Mouse (Mus musculus): ENCODE measurements around the gene Grin2b. TPM values are rescaled to one million over a fixed set of nuclear protein-coding genes. Genes with fewer than 3 reads are reported as not detected.
A peak's percentile ranks its signal among the peaks of the same experiment; 100 is the strongest.
"Not testable (repeated sequence)": the region's sequence is repeated elsewhere in the genome, so short reads cannot be mapped to it uniquely, and the experiment has no call there.

Gene Grin2b
- total RNA-seq, 2 experiments from 2014 or later, result 228 TPM

DNA sequence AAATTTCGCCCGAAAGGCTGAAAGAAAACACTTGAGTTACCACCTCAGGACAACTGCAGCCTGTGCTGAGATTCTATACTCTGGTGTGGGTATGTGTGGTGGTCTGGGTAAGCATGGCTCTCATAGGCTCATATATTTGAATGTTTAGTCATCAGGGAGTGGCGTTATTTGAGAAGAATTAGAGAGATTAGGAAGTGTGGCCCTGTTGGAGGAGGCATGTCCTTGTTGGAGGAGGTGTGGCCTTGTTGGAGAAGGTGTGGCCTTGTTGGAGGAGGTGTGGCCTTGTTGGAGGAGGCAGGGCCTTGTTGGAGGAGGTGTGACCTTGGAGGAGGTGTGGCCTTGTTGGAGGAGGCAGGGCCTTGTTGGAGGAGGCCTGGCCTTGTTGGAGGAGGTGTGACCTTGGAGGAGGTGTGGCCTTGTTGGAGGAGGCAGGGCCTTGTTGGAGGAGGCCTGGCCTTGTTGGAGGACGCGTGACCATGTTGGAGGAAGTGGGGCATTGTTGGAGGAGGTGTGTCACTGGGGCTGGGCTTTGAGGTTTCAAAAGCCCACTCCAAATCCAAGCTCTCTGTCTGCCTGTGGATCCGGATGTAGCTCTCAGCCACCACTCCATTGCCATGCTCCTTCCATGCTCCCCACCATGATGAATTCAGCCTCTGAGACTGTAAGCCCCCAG, 466.3 kb downstream of the Grin2b start:
- not testable (repeated sequence) for DNase-seq (ENCODE audit: low spot score in 2 of 2)

DNA sequence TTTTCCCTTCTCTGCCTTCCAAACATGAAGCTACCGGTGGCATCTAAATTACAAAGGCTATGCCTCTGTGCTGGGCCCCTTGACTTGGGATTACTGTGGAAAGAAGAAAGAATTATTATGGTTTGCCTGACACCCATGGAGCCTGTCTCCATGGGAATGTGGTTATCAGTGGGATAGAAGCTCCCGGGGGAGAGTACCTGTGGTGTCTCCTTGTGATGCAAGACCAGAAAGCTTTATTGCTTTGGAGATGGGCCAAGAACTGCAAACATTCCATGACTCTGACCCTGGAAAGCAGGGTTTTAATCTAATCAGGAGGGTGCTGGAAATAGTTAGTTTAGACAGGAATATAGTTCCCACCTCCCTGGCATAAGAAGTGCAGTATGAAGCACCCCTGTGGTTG, 469.7 kb downstream of the Grin2b start:
- DNase-seq (ENCODE audit: low spot score in 2 of 2), result no peak

DNA sequence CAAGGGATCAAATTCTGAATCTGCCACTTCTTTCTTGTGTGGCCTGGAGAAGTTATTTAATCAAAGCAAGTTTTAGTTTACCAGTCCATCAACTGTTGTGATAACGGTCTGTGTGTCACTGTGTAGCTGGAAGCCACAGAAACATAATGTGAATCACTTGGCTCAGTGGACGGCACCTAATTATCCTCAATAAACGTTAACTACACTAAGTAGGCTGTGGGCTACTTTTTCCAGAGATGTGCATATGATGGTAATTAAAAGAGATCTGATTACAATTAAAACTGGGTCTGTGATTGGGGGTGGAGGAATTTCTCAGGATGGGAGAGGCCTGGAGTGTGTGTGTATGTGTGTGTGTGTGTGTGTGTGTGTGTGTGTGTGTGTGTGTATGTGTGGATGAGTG, 471.9 kb downstream of the Grin2b start:
- no peak for DNase-seq (ENCODE audit: low spot score in 2 of 2)

DNA sequence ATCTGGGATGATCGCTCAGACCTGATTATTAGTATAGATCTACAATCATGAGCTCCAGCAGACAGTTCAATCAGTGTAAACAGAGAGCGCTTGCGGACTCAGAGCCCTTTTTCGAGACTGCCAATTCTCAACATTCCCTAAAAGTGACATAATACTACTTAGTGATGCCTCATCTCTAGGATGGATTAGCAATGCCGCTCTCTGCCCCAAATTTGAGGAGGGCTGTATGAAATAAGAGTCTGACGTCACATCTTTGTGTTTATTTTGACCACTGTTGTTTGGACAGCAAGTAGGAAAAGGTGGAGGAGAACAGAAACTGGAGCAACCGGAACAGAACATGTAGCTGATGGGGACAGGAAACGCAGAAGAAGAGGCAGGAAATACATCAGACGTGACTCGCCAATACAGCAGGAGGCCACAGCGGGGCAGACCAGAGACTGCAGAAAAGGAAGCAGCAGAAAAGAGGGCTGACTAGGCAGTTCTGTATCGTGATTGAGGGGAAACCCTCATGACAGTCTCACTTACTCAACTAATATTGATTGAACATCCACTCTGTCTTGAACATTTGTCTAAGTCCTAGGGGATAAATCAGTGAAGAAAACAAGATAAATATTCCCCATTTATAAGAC, 472.5 kb downstream of the Grin2b start:
- DNase-seq (ENCODE audit: low spot score in 2 of 2), result no peak

DNA sequence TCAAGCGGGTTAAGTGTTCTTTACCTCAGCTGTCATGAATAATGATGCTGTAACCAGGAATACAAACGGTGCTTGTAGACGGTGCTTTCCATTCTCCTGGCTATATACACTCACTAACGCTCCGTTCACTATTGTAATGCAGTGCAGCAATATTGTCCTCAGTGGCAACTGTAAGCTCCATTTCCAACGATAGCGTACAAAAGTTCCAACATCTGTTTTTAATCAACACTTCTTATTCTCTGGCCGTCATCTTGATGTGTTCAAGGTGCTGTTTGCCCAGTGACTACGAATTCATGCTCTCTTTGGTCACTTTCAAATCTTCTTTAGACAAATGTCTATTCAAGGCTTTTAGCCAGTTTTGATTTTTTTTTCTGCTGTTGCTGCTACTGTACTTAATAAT, 480.8 kb downstream of the Grin2b start:
- no peak for DNase-seq (ENCODE audit: low spot score in 2 of 2)

DNA sequence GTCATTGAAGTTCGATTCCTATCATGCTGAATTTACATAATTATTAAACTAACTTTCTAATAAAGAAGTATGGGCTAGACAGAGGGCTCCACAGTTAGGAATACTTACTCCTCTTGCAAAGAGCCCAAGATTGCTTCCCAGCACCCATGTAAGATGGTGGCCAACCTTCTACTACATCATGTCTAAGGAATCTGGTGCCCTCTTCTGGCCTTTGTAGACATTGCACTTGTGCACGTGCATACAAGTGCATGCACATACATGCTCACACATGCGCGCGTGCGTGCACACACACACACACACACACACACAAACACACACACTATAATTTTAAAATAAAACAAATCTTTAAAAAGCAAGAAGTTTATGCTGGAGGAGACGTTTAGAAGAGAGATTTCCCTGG, 481.8 kb downstream of the Grin2b start:
- no peak for DNase-seq (ENCODE audit: low spot score in 2 of 2)

DNA sequence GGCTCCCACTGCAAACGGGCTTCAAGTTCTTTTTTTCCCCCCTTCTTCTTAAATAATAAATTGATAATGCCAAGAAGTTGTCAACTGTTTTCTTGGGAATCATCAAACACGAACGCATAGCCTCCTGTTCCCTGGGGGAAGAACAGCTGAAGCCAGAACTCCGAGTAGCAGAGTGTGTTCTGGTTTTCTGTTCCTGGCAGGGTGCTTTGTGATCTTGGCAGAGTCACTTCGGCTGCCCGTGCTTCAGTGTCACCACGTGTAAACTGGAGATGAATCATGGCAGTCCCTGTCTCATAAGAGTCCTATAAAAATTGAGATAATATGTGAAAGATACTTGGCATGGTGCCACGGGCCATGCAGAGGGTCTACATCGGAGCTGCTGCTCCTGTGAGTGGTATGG, 485.4 kb downstream of the Grin2b start:
- DNase-seq (ENCODE audit: low spot score in 2 of 2), result peak in 1 of 2 experiments; percentile 19

DNA sequence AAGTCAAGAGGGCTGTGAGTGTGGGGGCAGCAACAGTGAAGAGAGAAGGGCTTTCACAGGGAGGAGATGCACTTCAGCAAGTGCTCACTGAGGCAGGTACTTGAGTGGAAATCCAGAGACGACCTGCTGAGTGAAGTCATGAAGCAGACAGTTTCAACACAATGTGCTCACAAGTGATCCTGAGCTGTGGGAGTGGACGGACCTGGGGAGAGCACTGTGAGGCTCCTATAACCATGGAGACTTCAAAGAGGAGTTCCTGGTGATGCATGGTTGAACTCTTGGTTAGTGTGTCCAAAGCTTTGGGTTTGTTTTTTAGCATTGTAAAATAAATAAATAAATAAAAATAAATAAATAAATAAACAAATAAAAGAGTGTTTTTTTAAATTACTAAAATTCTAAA, 489.1 kb downstream of the Grin2b start:
- no peak for DNase-seq (ENCODE audit: low spot score in 2 of 2)

DNA sequence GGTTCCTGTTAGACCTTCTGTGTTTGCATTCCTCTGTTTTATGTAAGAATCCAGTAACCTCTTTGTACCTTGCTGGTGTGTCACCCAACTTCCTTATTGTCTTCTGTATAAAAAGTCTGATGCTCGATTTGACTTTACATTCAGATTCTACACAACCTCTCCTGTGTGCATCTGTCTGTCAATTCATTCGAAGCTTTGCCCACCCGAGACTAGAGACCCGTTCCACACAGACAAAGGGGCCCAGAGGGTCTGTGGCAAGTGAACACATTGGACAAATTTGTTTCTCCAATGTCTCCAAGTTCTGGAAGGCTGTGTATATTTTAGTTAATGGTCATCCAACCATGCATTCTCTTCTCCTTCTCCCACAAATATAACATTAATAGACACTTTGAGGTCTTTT, 491.9 kb downstream of the Grin2b start:
- not testable (repeated sequence) for DNase-seq (ENCODE audit: low spot score in 2 of 2)

DNA sequence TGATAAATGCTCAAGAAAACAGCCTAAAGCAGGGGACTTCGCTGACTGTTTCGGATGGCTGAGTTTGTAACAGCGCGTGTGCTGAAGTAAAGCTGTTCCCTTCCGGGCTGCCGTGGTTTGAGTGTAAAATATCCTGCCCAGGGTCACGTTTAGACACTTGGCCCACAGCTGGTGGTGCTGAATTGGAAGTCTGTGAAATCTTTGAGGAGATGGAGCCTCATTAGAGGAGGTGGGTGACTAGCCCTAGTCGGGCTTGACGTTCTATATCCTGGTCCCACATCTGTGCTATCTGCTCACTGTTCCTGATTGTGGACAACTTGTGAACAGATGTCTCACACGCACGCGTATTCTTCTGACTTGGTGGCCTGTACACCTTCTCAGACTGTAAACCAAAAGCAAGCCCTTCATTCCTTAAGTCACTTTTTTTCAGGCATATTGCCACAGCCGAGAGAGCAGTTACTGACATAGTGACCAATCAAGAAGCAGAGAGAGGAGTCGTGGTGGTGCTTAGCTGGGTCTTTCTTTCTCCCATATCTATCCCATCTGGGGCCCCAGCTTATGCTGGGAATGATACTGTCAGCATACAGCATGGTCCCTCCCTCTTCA, 493.1 kb downstream of the Grin2b start:
- DNase-seq (ENCODE audit: low spot score in 2 of 2), result peak in 1 of 2 experiments; percentile 5

DNA sequence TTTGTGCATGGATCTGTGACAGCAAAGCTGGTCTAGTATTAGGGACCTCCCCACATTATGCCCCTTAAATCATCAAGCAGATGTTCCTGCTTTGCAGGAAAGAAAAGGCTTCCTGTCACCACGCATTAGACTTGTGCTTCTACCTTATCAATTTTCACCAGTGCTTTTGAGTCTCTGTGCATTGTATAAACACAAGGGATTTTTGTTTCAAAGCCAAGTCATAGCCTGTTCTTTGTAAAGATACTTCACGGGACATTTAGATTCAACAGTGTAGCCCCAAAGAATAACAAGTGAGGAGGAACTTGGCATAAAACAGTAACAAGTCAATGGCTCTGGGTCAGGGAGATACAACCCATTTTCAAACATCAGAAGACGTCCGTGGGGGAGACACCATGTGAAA, 498.9 kb downstream of the Grin2b start:
- no peak for DNase-seq (ENCODE audit: low spot score in 2 of 2)

DNA sequence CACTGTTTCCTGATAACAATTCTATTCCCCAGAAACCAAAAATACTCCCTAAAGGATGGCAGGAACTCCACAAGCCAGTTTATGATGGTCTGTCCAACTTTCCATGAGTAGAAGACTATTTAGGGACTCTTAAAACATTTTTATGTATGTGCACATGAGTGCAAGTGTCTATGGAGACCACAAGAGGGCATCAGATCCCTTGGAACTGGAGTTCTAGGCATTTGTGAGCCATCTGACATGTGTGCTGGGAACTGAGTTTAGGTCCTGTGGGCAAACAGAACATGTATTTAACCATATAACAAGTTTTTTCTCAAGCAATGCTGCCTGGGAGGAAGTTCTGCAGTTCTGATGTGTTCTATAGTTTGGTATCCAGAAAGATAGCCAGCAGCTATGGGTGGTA, 501.3 kb downstream of the Grin2b start:
- no peak for DNase-seq (ENCODE audit: low spot score in 2 of 2)

Small RNA genes within 50 kb of the gene (microRNA-seq; reads per million reads assigned to microRNA genes)
- gene Gm22892, result 0 reads per million in 2 experiments

Other genes with a start within 250 kb of the Grin2b start
- not detected for gene Gm8994, start 154.0 kb upstream of the Grin2b start, total RNA-seq (2021)
- not detected for gene E330021D16Rik, start 242.1 kb upstream of the Grin2b start, total RNA-seq (2021)

All from left cerebral cortex, adult 18-20 months (tissue).